ENCODE assay signal across 11 mouse cellular contexts in the genomic region with DNA sequence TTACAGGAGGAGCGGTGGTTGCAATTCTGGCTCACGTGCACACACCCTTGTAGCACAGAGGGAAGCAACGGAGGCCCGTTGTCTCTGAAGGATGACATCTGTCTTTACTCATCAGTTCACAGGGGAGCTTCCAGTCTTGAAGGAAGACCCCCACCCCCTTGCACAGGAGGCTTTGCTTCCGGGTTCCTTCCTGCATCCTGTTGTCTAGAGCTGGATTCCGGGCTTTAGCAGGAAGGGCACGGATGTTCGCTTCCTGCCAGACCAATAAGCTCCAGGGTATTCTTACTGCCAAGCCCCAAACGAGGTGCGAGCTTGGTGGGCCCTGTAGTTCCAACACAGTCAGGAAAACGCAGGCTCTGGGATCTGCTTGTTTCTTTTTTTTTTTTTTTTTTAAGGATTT. TPM values are rescaled to one million over a fixed set of nuclear protein-coding genes. Genes with fewer than 3 reads are reported as not detected.
DNase-seq lines count a peak whose midpoint lies in the region; ATAC-seq and TF ChIP-seq lines count a peak whose summit lies in the region.
"Had no signal": no experiment of that assay in that cellular context is flagged by ENCODE, and none has a peak within 500 bp of the region (broad histone marks: within the 10 kb centered on the region; RNA-seq: fewer than 3 reads in every experiment).

No protein-coding gene starts in this region.

- no peak overlapping the region for H3K4me2 ChIP-seq in kidney, embryonic 14.5 days (replicated peaks; ENCODE audit: low read depth, low read length)
- peak overlapping the region; percentile 4; the same call in 1 of the 2 replicates for H3K4me2 ChIP-seq in heart, postnatal 0 days (ENCODE audit: low read depth, low read length)
- H3K4me2 ChIP-seq in lung, embryonic 15.5 days, result no peak overlapping the region
- H3K4me2 ChIP-seq: midbrain, embryonic 13.5 days had no signal

- no peaks in the 10 kb centered on the region for H3K79me2 ChIP-seq in heart, adult 2 months (replicated peaks; ENCODE audit: control insufficient read depth, insufficient read depth, low read length)

- DNase-seq in kidney, adult 11 months, result peak; percentile 60
- DNase-seq in heart, adult 2 months, result peak in 1 of 2 experiments; percentile 57
- no peak for DNase-seq in heart, postnatal 0 days (ENCODE audit: low spot score)
- no peak for DNase-seq in thymus, adult 18-20 months
- DNase-seq: cerebellum, adult 8-10 months had no signal

- H3K4me3 ChIP-seq in kidney, embryonic 14.5 days (ENCODE audit: low read length), result no peak overlapping the region
- H3K4me3 ChIP-seq in heart, adult 2 months, result 0 out of 2 replicates have a peak overlapping the region, but pooled peaks have one; percentile 3
- no peak overlapping the region for H3K4me3 ChIP-seq in heart, postnatal 0 days (ENCODE audit: low read depth, low read length)
- no peak overlapping the region for H3K4me3 ChIP-seq in lung, embryonic 15.5 days
- H3K4me3 ChIP-seq: midbrain, embryonic 13.5 days had no signal

- intact Hi-C loops in heart, adult 2 months (cut with DNase I), result loop anchor here (2.0 kb wide), 1 partner anchor 16 kb away; the partner anchor contains the start of gene 2700081O15Rik

- ATAC-seq in kidney, embryonic 14.5 days (ENCODE audit: low FRiP score, low TSS enrichment), result no peak
- peak; percentile 48 for ATAC-seq in heart, postnatal 0 days (ENCODE audit: insufficient read depth, low read depth)
- no peak for ATAC-seq in lung, embryonic 15.5 days (ENCODE audit: borderline replicate concordance, extremely low read depth, low FRiP score, low TSS enrichment)
- no peak for ATAC-seq in megakaryocyte, adult 5-6 weeks (ENCODE audit: poor library complexity, severe bottlenecking)
- ATAC-seq in inflammation-experienced regulatory T-cells, adult 6 months, result no peak
- ATAC-seq: activated CD4-positive, CD25-positive, alpha-beta regulatory T cell, adult 4 months; midbrain, embryonic 13.5 days had no signal

- H3K27me3 ChIP-seq in kidney, embryonic 14.5 days (ENCODE audit: control insufficient read depth, insufficient read depth, low read length), result no peaks in the 10 kb centered on the region
- H3K27me3 ChIP-seq in heart, adult 2 months (ENCODE audit: control insufficient read depth, insufficient read depth, low read length), result no peaks in the 10 kb centered on the region
- H3K27me3 ChIP-seq in heart, postnatal 0 days (ENCODE audit: control insufficient read depth, insufficient read depth, low read length), result no peaks in the 10 kb centered on the region
- peaks cover 9% of the 10 kb centered on the region; the same call in 1 of the 2 replicates for H3K27me3 ChIP-seq in lung, embryonic 15.5 days
- H3K27me3 ChIP-seq: midbrain, embryonic 13.5 days had no signal

- TF ChIP-seq EP300 in heart, adult 2 months (IDR thresholded peaks at IDR 0.05; ENCODE audit: insufficient read depth, low read depth, low read length), result 0 out of 2 replicates have a peak, but pooled peaks have one; percentile 6
- no peak for TF ChIP-seq EP300 in heart, postnatal 0 days (IDR thresholded peaks at IDR 0.05; ENCODE audit: low read depth)

- 0 out of 2 replicates have a peak, but pooled peaks have one; percentile 17 for TF ChIP-seq POLR2A in heart, adult 2 months (IDR thresholded peaks at IDR 0.05; ENCODE audit: insufficient read depth, low read depth, low read length)

- no peaks in the 10 kb centered on the region for H3K9me3 ChIP-seq in kidney, embryonic 14.5 days (ENCODE audit: control insufficient read depth, low read length)
- no peaks in the 10 kb centered on the region for H3K9me3 ChIP-seq in heart, postnatal 0 days (replicated peaks; ENCODE audit: control insufficient read depth, low read length)
- no peaks in the 10 kb centered on the region for H3K9me3 ChIP-seq in lung, embryonic 15.5 days
- H3K9me3 ChIP-seq: midbrain, embryonic 13.5 days had no signal

- H3K9ac ChIP-seq in kidney, embryonic 14.5 days (ENCODE audit: low read depth, low read length), result no peak overlapping the region
- H3K9ac ChIP-seq in heart, adult 2 months (ENCODE audit: low read depth, low read length), result no peak overlapping the region
- H3K9ac ChIP-seq in heart, postnatal 0 days (replicated peaks; ENCODE audit: low read depth, low read length), result no peak overlapping the region
- H3K9ac ChIP-seq in lung, embryonic 15.5 days, result no peak overlapping the region
- H3K9ac ChIP-seq: midbrain, embryonic 13.5 days had no signal

- no peak overlapping the region for H3K27ac ChIP-seq in kidney, embryonic 14.5 days (ENCODE audit: low read depth, low read length)
- H3K27ac ChIP-seq in heart, adult 2 months, result peak overlapping the region; percentile 38
- H3K27ac ChIP-seq in heart, postnatal 0 days (ENCODE audit: low read depth), result peak overlapping the region; percentile 40; the same call in 1 of the 2 replicates
- H3K27ac ChIP-seq in lung, embryonic 15.5 days, result peak overlapping the region; percentile 38
- H3K27ac ChIP-seq: midbrain, embryonic 13.5 days had no signal

- H3K4me1 ChIP-seq in kidney, embryonic 14.5 days (ENCODE audit: control insufficient read depth, insufficient read depth, low read length), result 0 out of 2 replicates have a peak, but pooled peaks cover 2% of the 10 kb centered on the region
- peaks cover 10% of the 10 kb centered on the region for H3K4me1 ChIP-seq in heart, adult 2 months (ENCODE audit: control insufficient read depth, insufficient read depth, low read length)
- H3K4me1 ChIP-seq in heart, postnatal 0 days (ENCODE audit: control insufficient read depth, insufficient read depth), result 0 out of 2 replicates have a peak, but pooled peaks cover 5% of the 10 kb centered on the region
- H3K4me1 ChIP-seq in lung, embryonic 15.5 days, result peaks cover 16% of the 10 kb centered on the region
- H3K4me1 ChIP-seq: midbrain, embryonic 13.5 days had no signal

- no peaks in the 10 kb centered on the region for H3K36me3 ChIP-seq in kidney, embryonic 14.5 days (ENCODE audit: control insufficient read depth, insufficient read depth, low read length)
- H3K36me3 ChIP-seq in heart, adult 2 months (ENCODE audit: control insufficient read depth, insufficient read depth, low read length), result no peaks in the 10 kb centered on the region
- no peaks in the 10 kb centered on the region for H3K36me3 ChIP-seq in heart, postnatal 0 days (replicated peaks; ENCODE audit: control insufficient read depth, insufficient read depth, low read length)
- H3K36me3 ChIP-seq in lung, embryonic 15.5 days, result no peaks in the 10 kb centered on the region
- H3K36me3 ChIP-seq: midbrain, embryonic 13.5 days had no signal

- no peak for TF ChIP-seq CTCF in heart, adult 2 months (IDR thresholded peaks at IDR 0.05)
- TF ChIP-seq CTCF in heart, postnatal 0 days (IDR thresholded peaks at IDR 0.05; ENCODE audit: low read depth), result no peak

- WGBS in kidney, embryonic 14.5 days, result 80% methylated on average over 11 of the region's 11 CpGs
- 33% methylated on average over 11 of the region's 11 CpGs for WGBS in heart, adult 2 months
- WGBS in heart, postnatal 0 days, result 55% methylated on average over 11 of the region's 11 CpGs
- 41% methylated on average over 11 of the region's 11 CpGs for WGBS in lung, embryonic 15.5 days

RNA-seq across cellular contexts. Expression of gene 2700081O15Rik, which starts 16.8 kb away (rescaled TPM):
- polyA plus RNA-seq in kidney, embryonic 14.5 days (2014; fragmentation: Nextera tagmentation; extraction: Ambion mirVana), result 9.8 and 10.4 TPM in 2 replicates
- total RNA-seq in heart, adult 2 months (2021), result 10 to 100 TPM; 13.1 to 13.4 TPM
- polyA plus RNA-seq in heart, adult 2 months (2012; rRNA removed), result 16.4 and 25.7 TPM in 2 replicates
- total RNA-seq in heart, postnatal 0 days (2014; rRNA removed; ENCODE audit: low replicate concordance), result 29.6 and 44.0 TPM in 2 replicates
- polyA plus RNA-seq in heart, postnatal 0 days (2015; fragmentation: Nextera tagmentation; extraction: Ambion mirVana), result 2.1 and 2.3 TPM in 2 replicates
- 6.2 and 6.8 TPM in 2 replicates for polyA plus RNA-seq in lung, embryonic 15.5 days (2015; fragmentation: Nextera tagmentation; extraction: Ambion mirVana)
- total RNA-seq in megakaryocyte, adult 5-6 weeks (2015), result 0.41 and 0.98 TPM in 2 replicates
- total RNA-seq in megakaryocyte, adult 5-6 weeks (2017), result 0.51 and 0.61 TPM in 2 replicates
- polyA plus RNA-seq in inflammation-experienced regulatory T-cells, adult 6 months (2017; shearing (Covaris generic)), result under 1 TPM; 0.10 to 0.23 (median 0.15) TPM

RNA-seq across cellular contexts. Expression of gene Spindoc, which starts 17.8 kb away (rescaled TPM):
- 24.5 and 35.8 TPM in 2 replicates for polyA plus RNA-seq in kidney, embryonic 14.5 days (2014; fragmentation: Nextera tagmentation; extraction: Ambion mirVana)
- total RNA-seq in heart, adult 2 months (2021), result 10 to 100 TPM; 11.6 to 14.0 TPM
- polyA plus RNA-seq in heart, adult 2 months (2012; rRNA removed), result 12.4 and 13.4 TPM in 2 replicates
- 22.0 and 38.7 TPM in 2 replicates for total RNA-seq in heart, postnatal 0 days (2014; rRNA removed; ENCODE audit: low replicate concordance)
- polyA plus RNA-seq in heart, postnatal 0 days (2015; fragmentation: Nextera tagmentation; extraction: Ambion mirVana), result 11.7 and 13.7 TPM in 2 replicates
- 27.9 and 28.3 TPM in 2 replicates for polyA plus RNA-seq in lung, embryonic 15.5 days (2015; fragmentation: Nextera tagmentation; extraction: Ambion mirVana)
- 6.8 and 9.4 TPM in 2 replicates for total RNA-seq in megakaryocyte, adult 5-6 weeks (2015)
- 5.8 and 9.0 TPM in 2 replicates for total RNA-seq in megakaryocyte, adult 5-6 weeks (2017)
- 1 to 10 TPM; 2.8 to 4.4 (median 3.6) TPM for polyA plus RNA-seq in inflammation-experienced regulatory T-cells, adult 6 months (2017; shearing (Covaris generic))

RNA-seq across cellular contexts. Expression of gene Mark2, which starts 59.0 kb away (rescaled TPM):
- 51.9 and 54.9 TPM in 2 replicates for polyA plus RNA-seq in kidney, embryonic 14.5 days (2014; fragmentation: Nextera tagmentation; extraction: Ambion mirVana)
- 10 to 100 TPM; 46.2 to 53.8 TPM for total RNA-seq in heart, adult 2 months (2021)
- polyA plus RNA-seq in heart, adult 2 months (2012; rRNA removed), result 53.1 and 56.7 TPM in 2 replicates
- total RNA-seq in heart, postnatal 0 days (2014; rRNA removed; ENCODE audit: low replicate concordance), result 33.6 and 35.2 TPM in 2 replicates
- polyA plus RNA-seq in heart, postnatal 0 days (2015; fragmentation: Nextera tagmentation; extraction: Ambion mirVana), result 17.8 and 19.3 TPM in 2 replicates
- polyA plus RNA-seq in lung, embryonic 15.5 days (2015; fragmentation: Nextera tagmentation; extraction: Ambion mirVana), result 42.9 and 49.0 TPM in 2 replicates
- 75.6 and 81.8 TPM in 2 replicates for total RNA-seq in megakaryocyte, adult 5-6 weeks (2015)
- total RNA-seq in megakaryocyte, adult 5-6 weeks (2017), result 25.9 and 27.6 TPM in 2 replicates
- polyA plus RNA-seq in inflammation-experienced regulatory T-cells, adult 6 months (2017; shearing (Covaris generic)), result 10 to 100 TPM; 50.5 to 69.5 (median 57.4) TPM
